Mouse (Mus musculus): Measurements from ENCODE around the gene 4930544D05Rik. TPM values are rescaled to one million over a fixed set of nuclear protein-coding genes. Genes with fewer than 3 reads are reported as not detected.

Gene 4930544D05Rik
- polyA plus RNA-seq (2012; rRNA removed; ENCODE audit: low replicate concordance): not detected in 2 replicates

GRCm38 (mm10) chr11:70615516-70616093 lies at the start of gene 4930544D05Rik:
Gene 4930544D05Rik (plus strand): TSS chr11:70615848.

DNA sequence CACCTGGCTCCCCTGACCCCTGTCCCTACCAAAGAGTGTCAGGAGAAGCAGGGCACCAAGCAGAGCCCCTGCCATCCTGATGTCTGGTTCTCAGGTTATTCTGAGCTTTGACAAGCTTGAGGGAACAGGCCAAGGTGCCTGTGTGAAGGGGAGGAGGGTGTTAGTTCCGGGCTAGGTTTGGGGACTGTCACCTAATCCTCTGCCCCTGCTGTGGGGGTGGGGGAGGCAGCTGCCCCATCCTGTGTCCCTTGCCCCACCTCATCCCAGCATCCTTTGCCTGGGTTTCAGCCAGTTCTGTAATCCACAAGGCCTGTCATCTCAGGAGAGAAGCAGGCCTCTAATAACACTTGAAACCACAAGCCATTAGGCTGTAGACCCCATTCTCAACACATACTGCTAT lies 3.5 kb downstream of the 4930544D05Rik start, which contains the start of gene Chrne:
Gene Chrne (minus strand): TSS at position 116 of the 400 bp plus-strand sequence.

GRCm38 (mm10) chr11:70638714-70639278 lies 23.1 kb downstream of the 4930544D05Rik start, which contains the start of gene Gp1ba:
Gene Gp1ba (plus strand): TSS chr11:70639122.

GRCm38 (mm10) chr11:70646691-70647650 lies 31.3 kb downstream of the 4930544D05Rik start, which contains the start of the genes Rnf167 and Slc25a11:
Gene Rnf167 (plus strand): TSS chr11:70647235.
Gene Slc25a11 (minus strand): TSS chr11:70647479.

DNA sequence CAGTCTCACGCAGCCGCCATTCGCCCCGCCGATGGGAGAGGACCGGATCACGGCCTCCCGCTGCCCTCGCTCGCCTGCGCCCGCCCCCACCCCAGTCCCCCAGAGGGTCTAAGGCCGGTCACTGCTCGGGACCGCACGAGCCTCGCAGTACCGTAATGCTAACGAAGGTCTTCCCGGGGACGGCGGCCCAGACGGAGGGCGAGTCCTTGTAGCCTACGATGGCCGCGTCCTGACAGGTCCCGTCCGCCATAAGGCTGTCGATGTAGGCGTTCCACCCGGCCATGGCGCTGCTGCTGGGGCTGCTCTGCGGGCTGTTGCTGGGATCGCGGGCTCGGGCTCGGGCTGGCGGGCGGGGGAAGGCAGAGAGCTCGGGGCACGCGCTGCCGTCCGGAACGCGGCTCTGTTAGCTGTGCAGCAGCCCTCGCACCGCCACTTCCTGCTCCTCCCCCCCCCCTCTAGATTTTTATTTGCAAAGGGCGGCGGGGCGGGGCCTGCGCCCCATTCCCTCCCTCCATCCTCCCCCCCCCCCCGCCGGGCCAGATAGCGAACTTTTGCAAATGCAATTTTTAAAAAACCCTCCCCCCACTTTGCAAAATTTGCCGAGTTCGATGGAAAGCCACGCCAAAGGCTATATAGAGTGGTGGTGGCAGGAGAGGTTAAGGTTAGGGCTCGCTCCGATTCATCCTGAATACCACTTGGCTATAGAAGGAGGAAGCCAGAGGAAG lies 38.7 kb downstream of the 4930544D05Rik start, which contains the start of gene Pfn1:
Gene Pfn1 (minus strand): TSS at position 447 of the 725 bp plus-strand sequence.

GRCm38 (mm10) chr11:70656964-70657363 lies 41.3 kb downstream of the 4930544D05Rik start, which contains the start of gene Eno3:
Gene Eno3 (plus strand): TSS chr11:70657202.

Other genes with a start within 250 kb of the 4930544D05Rik start
- 20.8 and 30.6 TPM in 2 replicates for gene Pelp1, start 205.8 kb upstream of the 4930544D05Rik start, polyA plus RNA-seq (2012; rRNA removed; ENCODE audit: low replicate concordance)
- 59.2 and 84.6 TPM in 2 replicates for gene Arrb2, start 183.2 kb upstream of the 4930544D05Rik start, polyA plus RNA-seq (2012; rRNA removed; ENCODE audit: low replicate concordance)
- gene Med11, start 163.9 kb upstream of the 4930544D05Rik start, polyA plus RNA-seq (2012; rRNA removed; ENCODE audit: low replicate concordance): 25.2 and 25.9 TPM in 2 replicates
- 6.1 and 13.8 TPM in 2 replicates for gene Zmynd15, start 156.4 kb upstream of the 4930544D05Rik start, polyA plus RNA-seq (2012; rRNA removed; ENCODE audit: low replicate concordance)
- 22.2 and 63.5 TPM in 2 replicates for gene Cxcl16, start 155.9 kb upstream of the 4930544D05Rik start, polyA plus RNA-seq (2012; rRNA removed; ENCODE audit: low replicate concordance)
- gene Tm4sf5, start 110.6 kb upstream of the 4930544D05Rik start, polyA plus RNA-seq (2012; rRNA removed; ENCODE audit: low replicate concordance): 0.99 and 1.3 TPM in 2 replicates
- gene Vmo1, start 101.2 kb upstream of the 4930544D05Rik start, polyA plus RNA-seq (2012; rRNA removed; ENCODE audit: low replicate concordance): 0.34 and 0.57 TPM in 2 replicates
- 0.51 TPM in 1 of 2 replicates, not detected in the other for gene Gltpd2, start 96.7 kb upstream of the 4930544D05Rik start, polyA plus RNA-seq (2012; rRNA removed; ENCODE audit: low replicate concordance)
- 334 and 427 TPM in 2 replicates for gene Psmb6, start 90.5 kb upstream of the 4930544D05Rik start, polyA plus RNA-seq (2012; rRNA removed; ENCODE audit: low replicate concordance)
- not detected in 2 replicates for gene Gm40193, start 82.9 kb upstream of the 4930544D05Rik start, polyA plus RNA-seq (2012; rRNA removed; ENCODE audit: low replicate concordance)
- 41.2 and 46.2 TPM in 2 replicates for gene Pld2, start 75.8 kb upstream of the 4930544D05Rik start, polyA plus RNA-seq (2012; rRNA removed; ENCODE audit: low replicate concordance)
- gene Mink1, start 53.0 kb upstream of the 4930544D05Rik start, polyA plus RNA-seq (2012; rRNA removed; ENCODE audit: low replicate concordance): 57.5 and 70.6 TPM in 2 replicates
- gene Chrne, start 3.4 kb downstream of the 4930544D05Rik start, polyA plus RNA-seq (2012; rRNA removed; ENCODE audit: low replicate concordance): 0.18 and 0.30 TPM in 2 replicates
- gene Gp1ba, start 23.3 kb downstream of the 4930544D05Rik start, polyA plus RNA-seq (2012; rRNA removed; ENCODE audit: low replicate concordance): not detected in 2 replicates
- gene Rnf167, start 31.4 kb downstream of the 4930544D05Rik start, polyA plus RNA-seq (2012; rRNA removed; ENCODE audit: low replicate concordance): 99.1 and 107 TPM in 2 replicates
- gene Slc25a11, start 31.6 kb downstream of the 4930544D05Rik start, polyA plus RNA-seq (2012; rRNA removed; ENCODE audit: low replicate concordance): 138 and 142 TPM in 2 replicates
- 915 and 1,415 TPM in 2 replicates for gene Pfn1, start 38.8 kb downstream of the 4930544D05Rik start, polyA plus RNA-seq (2012; rRNA removed; ENCODE audit: low replicate concordance)
- 12.2 and 21.2 TPM in 2 replicates for gene Eno3, start 41.4 kb downstream of the 4930544D05Rik start, polyA plus RNA-seq (2012; rRNA removed; ENCODE audit: low replicate concordance)
- 44.8 and 49.6 TPM in 2 replicates for gene Spag7, start 53.6 kb downstream of the 4930544D05Rik start, polyA plus RNA-seq (2012; rRNA removed; ENCODE audit: low replicate concordance)
- gene Camta2, start 72.3 kb downstream of the 4930544D05Rik start, polyA plus RNA-seq (2012; rRNA removed; ENCODE audit: low replicate concordance): 32.0 and 38.5 TPM in 2 replicates
- gene Inca1, start 84.3 kb downstream of the 4930544D05Rik start, polyA plus RNA-seq (2012; rRNA removed; ENCODE audit: low replicate concordance): 10.2 and 25.4 TPM in 2 replicates
- 94.0 and 111 TPM in 2 replicates for gene Kif1c, start 84.7 kb downstream of the 4930544D05Rik start, polyA plus RNA-seq (2012; rRNA removed; ENCODE audit: low replicate concordance)
- 2.4 and 3.5 TPM in 2 replicates for gene Zfp3, start 148.4 kb downstream of the 4930544D05Rik start, polyA plus RNA-seq (2012; rRNA removed; ENCODE audit: low replicate concordance)
- 0.72 and 2.6 TPM in 2 replicates for gene Scimp, start 196.7 kb downstream of the 4930544D05Rik start, polyA plus RNA-seq (2012; rRNA removed; ENCODE audit: low replicate concordance)
- gene Rabep1, start 228.9 kb downstream of the 4930544D05Rik start, polyA plus RNA-seq (2012; rRNA removed; ENCODE audit: low replicate concordance): 4.6 and 5.5 TPM in 2 replicates